Mouse (Mus musculus): ENCODE measurements around the gene Abcg1.

Gene Abcg1

DNA sequence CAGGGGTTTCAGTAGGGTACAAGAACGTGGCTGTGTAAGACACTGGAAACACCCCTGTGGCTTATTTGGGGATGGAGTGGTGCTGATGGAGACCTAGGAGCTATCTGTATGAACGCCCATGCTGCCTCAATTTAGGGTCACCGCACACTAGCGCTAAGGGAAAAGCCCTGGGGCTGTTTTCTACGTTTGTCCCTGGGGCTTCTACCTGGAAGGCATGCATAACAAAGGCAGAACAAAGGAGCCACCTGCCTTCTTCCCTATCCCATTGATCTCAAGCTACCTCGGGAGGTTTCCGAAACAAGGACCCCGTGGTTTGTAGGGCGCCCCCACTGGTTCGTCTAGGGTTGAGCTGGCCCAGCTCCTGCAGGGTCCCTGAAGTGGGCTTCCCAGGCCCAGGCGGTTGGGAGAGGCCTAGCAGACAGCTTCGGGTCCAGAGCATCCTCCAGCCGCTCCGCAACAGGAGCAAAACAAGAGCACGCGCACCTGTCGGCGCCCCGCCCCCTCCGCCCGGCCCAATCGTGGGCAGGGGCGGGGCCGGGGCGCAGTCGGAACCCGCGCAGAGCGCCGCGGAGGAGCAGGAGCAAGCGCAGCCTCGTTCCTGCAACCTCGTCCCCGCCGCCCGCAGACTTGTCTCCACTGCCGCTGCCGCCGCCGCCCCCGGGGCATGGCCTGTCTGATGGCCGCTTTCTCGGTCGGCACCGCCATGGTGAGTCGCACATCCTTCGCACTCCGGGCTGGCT lies at the start of gene Abcg1:
TSS of gene Abcg1 (plus strand) at position 525 of the 740 bp plus-strand sequence.
- peak; percentile 61 to 85 for DNase-seq (ENCODE audit: low spot score in 2 of 2)

DNA sequence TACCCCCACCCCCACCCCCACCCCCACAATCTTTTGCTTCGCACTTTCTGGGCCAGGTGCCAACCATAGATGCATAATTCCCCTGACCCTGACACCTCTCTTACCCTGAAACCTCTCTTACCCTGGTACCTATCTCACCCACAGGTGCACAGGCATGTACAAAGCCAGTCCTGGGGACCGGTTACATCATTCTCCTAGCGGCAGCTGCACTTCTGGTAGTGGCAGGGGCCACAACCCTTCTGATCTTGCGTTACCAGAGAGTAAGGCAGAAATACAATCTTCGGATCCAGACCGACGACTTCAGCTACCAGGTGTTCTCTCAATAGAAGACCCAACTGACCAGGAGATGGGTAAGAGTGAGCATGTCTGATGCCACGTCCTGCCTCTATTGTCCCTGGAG lies 49.1 kb upstream of the Abcg1 start:
- DNase-seq (ENCODE audit: low spot score in 2 of 2): no peak

DNA sequence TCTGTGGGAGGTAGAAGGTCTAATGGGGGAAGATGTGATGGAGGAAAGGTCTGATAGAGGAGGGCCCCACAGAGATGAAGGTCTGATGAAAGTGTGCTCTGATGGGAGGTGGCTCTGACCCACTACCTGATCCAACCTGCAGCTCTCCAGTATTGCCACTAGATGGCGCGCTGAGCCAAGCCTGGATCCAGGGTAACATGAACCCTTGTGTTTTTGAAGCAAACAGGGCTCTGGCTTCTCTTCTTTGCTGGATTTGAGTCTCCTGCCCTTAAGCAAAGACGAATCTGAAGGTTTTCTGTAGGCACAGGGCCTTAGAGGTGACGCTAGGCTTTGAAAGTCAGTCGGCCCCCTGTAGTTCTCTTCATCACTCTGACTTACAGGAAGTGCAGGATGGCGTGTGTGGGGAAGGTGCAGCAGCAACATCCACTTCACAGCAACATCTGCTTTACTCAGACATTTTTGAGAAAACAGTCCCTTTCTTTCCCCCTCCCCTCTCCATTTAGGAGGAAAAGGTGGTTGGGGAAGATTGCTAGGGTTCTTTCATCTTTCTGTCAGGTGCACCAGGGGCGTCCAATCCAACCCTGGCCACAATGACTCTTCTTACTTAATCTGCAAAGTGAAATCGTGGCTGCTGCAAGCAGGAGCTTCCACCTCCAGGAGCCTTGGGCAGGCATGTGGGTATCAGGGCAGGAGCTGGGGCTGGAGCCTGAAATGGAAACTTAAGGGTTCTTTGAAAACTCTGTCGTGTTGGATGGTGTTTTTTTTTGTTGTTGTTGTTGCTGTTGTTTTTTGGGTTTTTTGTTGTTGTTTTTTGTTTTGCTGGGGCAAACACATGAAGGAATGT lies 45.7 kb upstream of the Abcg1 start:
- DNase-seq (ENCODE audit: low spot score in 2 of 2): peak; percentile 42 to 84

GRCm38 (mm10) chr17:31018267-31018666 lies 39.2 kb upstream of the Abcg1 start:
- peak; percentile 44 to 79 for DNase-seq (ENCODE audit: low spot score in 2 of 2)

- peak; percentile 59 to 88 for DNase-seq (ENCODE audit: low spot score in 2 of 2)
Observed at GRCm38 (mm10) chr17:31019505-31019904, 38.0 kb upstream of the Abcg1 start.

DNA sequence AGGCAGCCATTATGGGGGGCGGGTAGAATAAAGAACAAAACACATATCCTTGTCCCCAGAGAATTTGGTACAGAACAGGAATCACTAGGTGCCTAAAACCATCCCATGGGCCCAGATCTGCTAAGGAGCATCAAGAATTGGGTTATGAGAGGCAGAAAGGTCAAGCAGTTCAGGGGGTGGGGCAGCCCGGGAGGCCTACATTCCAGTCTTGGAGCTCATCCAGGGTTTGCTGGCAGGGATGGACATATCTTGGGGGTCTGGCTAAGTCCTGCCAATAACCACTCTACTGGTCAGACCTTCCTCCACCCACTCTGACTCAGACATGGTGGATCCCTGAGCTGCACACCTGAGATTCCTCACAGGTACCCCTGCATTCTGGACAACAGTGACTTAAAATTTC lies 37.4 kb upstream of the Abcg1 start:
- DNase-seq (ENCODE audit: low spot score in 2 of 2): no peak

- DNase-seq (ENCODE audit: low spot score in 2 of 2): no peak
Observed at GRCm38 (mm10) chr17:31021276-31021675, 36.2 kb upstream of the Abcg1 start.

GRCm38 (mm10) chr17:31024125-31024781 lies 33.2 kb upstream of the Abcg1 start:
- DNase-seq (ENCODE audit: low spot score in 2 of 2): no peak

DNA sequence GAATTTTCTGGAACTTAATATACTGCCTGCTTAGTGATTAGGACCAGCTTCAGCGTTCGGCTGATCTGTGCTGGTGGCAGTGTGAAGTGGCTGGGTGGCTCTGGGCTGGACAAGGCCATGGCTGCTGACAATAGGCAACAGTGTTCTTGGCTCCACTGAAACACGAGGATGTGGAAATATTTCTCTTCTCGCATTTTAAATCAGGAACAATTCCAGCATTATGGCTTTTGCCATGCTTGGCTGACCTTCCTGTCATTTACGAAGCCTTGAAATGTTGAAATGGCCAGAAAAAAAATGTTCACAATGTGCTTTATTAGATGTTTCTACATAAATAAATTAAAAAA lies 32.7 kb upstream of the Abcg1 start:
- DNase-seq (ENCODE audit: low spot score in 2 of 2): no peak

GRCm38 (mm10) chr17:31026986-31027385 lies 30.5 kb upstream of the Abcg1 start:
- no peak for DNase-seq (ENCODE audit: low spot score in 2 of 2)

DNA sequence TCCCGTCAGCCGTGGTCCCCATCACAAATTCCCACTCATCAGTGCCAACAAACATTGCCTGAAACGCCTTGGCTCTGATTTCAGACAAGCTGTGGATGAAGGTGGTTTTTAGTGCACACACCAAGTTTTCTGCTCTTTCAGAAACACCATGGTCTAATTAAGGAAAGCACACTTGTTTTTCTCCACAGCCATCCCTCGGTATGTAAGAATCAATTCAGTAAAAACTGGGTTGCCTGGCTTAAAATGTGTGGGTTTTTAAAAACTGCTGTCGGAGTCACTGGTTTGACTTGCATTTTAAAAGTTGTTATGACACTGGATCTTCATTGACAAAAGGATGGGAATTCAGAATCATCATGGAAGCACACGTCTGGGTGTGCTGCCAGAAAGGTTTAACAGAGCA lies 29.8 kb upstream of the Abcg1 start:
- no peak for DNase-seq (ENCODE audit: low spot score in 2 of 2)

GRCm38 (mm10) chr17:31028821-31029370 lies 28.6 kb upstream of the Abcg1 start:
- DNase-seq (ENCODE audit: low spot score in 2 of 2): no peak

- DNase-seq (ENCODE audit: low spot score in 2 of 2): no peak
Observed at GRCm38 (mm10) chr17:31029407-31029806, 28.1 kb upstream of the Abcg1 start.

GRCm38 (mm10) chr17:31032341-31032740 lies 25.1 kb upstream of the Abcg1 start:
- no peak for DNase-seq (ENCODE audit: low spot score in 2 of 2)

DNA sequence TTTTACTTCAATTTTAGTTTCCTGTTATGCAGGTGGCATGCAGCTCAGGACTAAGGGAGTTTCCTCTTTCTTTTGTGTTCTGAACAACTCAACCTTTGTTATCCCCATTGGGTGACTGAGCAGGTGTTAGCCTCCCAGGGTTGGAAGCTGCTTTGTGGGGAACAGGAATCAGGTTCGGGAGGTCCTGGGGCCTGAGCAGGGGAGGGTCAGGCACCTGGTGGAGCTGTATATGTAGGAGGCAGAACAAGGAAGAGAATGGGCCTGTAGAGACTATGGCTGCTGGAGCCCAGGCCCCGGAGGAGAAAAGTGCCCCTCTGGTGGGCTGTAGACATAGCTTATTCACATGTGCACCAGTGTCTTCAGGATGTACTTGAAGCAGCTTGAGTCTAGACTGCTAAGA lies 24.2 kb upstream of the Abcg1 start:
- no peak for DNase-seq (ENCODE audit: low spot score in 2 of 2)

- peak in 1 of 2 experiments; percentile 29 for DNase-seq (ENCODE audit: low spot score in 2 of 2)
Observed at GRCm38 (mm10) chr17:31034165-31034564, 23.3 kb upstream of the Abcg1 start.

DNA sequence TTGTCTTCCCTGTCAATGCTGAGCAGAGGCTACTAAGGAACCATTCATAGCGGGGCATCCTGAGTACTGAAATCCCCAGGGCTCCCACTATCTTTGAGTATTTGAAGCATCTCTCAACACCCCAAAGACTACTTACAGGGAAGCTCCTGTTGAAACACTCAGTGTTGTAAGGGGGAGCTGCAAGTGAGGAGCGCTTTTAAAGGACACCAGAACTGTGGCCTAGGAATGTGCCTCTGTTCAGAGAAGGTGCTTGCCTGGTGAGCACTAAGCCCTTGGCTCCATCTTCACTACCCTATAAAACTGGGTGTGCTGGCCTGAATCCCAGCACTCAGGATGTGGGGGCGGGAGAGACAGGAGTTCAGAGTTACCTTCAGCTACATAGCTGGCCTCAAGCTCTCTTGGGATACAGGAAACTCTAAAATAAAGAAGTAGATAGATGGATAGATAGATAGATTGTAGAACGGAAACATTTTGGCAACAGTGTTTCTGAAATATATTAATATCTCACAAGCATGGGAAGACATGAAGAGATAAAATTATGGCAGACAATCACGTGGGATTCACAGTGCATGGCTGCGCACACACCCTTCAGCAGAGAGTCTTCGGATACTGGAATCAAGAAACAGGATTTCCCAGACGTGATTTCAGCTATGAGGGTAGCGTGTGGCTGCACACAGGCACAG lies 22.7 kb upstream of the Abcg1 start:
- no peak for DNase-seq (ENCODE audit: low spot score in 2 of 2)

GRCm38 (mm10) chr17:31036168-31036876 lies 21.2 kb upstream of the Abcg1 start:
- no peak for DNase-seq (ENCODE audit: low spot score in 2 of 2)

- DNase-seq (ENCODE audit: low spot score in 2 of 2): no peak
Observed at GRCm38 (mm10) chr17:31037331-31037730, 20.1 kb upstream of the Abcg1 start.

- peak in 1 of 2 experiments; percentile 32 for DNase-seq (ENCODE audit: low spot score in 2 of 2)
Observed at GRCm38 (mm10) chr17:31038381-31038780, 19.1 kb upstream of the Abcg1 start.

DNA sequence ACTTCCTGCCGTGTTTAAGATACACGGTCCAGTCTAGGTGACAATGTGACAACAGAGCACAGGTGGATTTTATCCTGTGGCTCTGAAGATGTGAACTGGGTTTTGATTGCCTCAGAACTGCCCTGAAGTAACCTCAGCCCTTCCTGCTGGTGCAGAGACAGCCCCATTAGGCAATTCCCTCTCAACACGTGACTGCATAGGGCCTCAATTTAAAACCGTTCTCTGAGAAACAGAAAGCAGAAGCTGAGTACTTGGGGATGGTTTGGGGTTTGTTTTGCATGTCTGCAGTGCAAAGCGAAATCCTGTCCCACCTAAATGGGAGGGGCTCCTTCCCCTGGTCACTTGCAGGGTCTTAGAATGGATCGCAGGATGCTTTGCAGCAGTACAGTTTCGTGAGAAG lies 17.8 kb upstream of the Abcg1 start:
- DNase-seq (ENCODE audit: low spot score in 2 of 2): peak in 1 of 2 experiments; percentile 46
